Mouse (Mus musculus) C2C12 (cell line): ENCODE measurements around the gene Clasp2. TPM values are rescaled to one million over a fixed set of nuclear protein-coding genes. Genes with fewer than 3 reads are reported as not detected.

Experiments used
- H3K27me3 ChIP-seq: one replicate; pipeline ENCODE4 v1.6.1; 2011; ENCODE audit not compliant: control insufficient read depth, insufficient read depth, insufficient read length
- H3K36me3 ChIP-seq: one replicate; pipeline ENCODE4 v1.6.1; 2011; ENCODE audit not compliant: control insufficient read depth, insufficient read depth
- H3K4me3 ChIP-seq: one replicate; pipeline ENCODE4 v1.5.1; 2011; ENCODE audit warnings: mild to moderate bottlenecking, control low read depth; ENCODE audit not compliant: poor library complexity, insufficient read depth, severe bottlenecking
- H3K79me2 ChIP-seq: one replicate; pipeline ENCODE4 v1.6.1; 2011; ENCODE audit not compliant: control insufficient read depth, insufficient read depth
- H3K79me3 ChIP-seq: one replicate; pipeline ENCODE4 v1.6.1; 2011; ENCODE audit warnings: low read depth, control low read depth
- H3ac ChIP-seq: one replicate; pipeline ENCODE3; 2011; ENCODE audit warnings: low read depth; ENCODE audit not compliant: control insufficient read depth, insufficient read length
- CEBPB ChIP-seq: IDR thresholded peaks from one replicate; pipeline ENCODE4 v1.6.1; 2011; ENCODE audit warnings: low read depth, mild to moderate bottlenecking, control low read depth, moderate library complexity
- CTCF ChIP-seq: IDR thresholded peaks from one replicate; pipeline ENCODE4 v1.5.1; 2011; ENCODE audit not compliant: control insufficient read depth, insufficient read depth, insufficient read length
- FOSL1 ChIP-seq: IDR thresholded peaks from one replicate; pipeline ENCODE4 v1.8.0; 2011; ENCODE audit warnings: mild to moderate bottlenecking, low read length; ENCODE audit not compliant: poor library complexity, insufficient read depth, severe bottlenecking
- MAX ChIP-seq: IDR thresholded peaks from one replicate; pipeline ENCODE4 v1.6.1; 2011; ENCODE audit warnings: mild to moderate bottlenecking, control low read depth
- MYOD1 ChIP-seq: IDR thresholded peaks from one replicate; pipeline ENCODE4 v1.6.1; 2011; ENCODE audit warnings: low read depth; ENCODE audit not compliant: control insufficient read depth, insufficient read length
- MYOG ChIP-seq: IDR thresholded peaks from one replicate; pipeline ENCODE4 v1.6.1; 2011; ENCODE audit not compliant: control insufficient read depth, insufficient read length; ENCODE audit errors: extremely low read depth
- USF1 ChIP-seq: IDR thresholded peaks from one replicate; pipeline ENCODE4 v1.6.1; 2011; ENCODE audit warnings: low read depth, mild to moderate bottlenecking, control low read depth, moderate library complexity
- polyA plus RNA-seq: library from polyadenylated mRNA; unstranded; fragments of >200 nt; fragmentation: generic; extraction: Trizol; gene quantifications from one replicate; pipeline ENCODE4 v1.2.1, GENCODE M21; 2012; ENCODE audit warnings: missing spikeins

Gene Clasp2
- polyA plus RNA-seq, 1 experiment, result 8.8 TPM

- TF ChIP-seq MYOD1, result no peak
- no peak for TF ChIP-seq MYOG
- no peak for TF ChIP-seq USF1
- no peak for TF ChIP-seq CTCF
- no peak for TF ChIP-seq CEBPB
- no peak for TF ChIP-seq FOSL1
- TF ChIP-seq MAX, result no peak
- H3ac ChIP-seq, result peak overlapping the region; percentile 57
- H3K4me3 ChIP-seq, result peak overlapping the region; percentile 63
- H3K36me3 ChIP-seq, result no peaks in the 10 kb centered on the region
- H3K27me3 ChIP-seq, result no peaks in the 10 kb centered on the region
- peaks cover 65% of the 10 kb centered on the region for H3K79me2 ChIP-seq
- peaks cover 39% of the 10 kb centered on the region for H3K79me3 ChIP-seq
Observed at GRCm38 (mm10) chr9:113742361-113742794, 1.1 kb downstream of the Clasp2 start.

- Histone ChIP-seq H3ac (no peak overlapping the region), H3K36me3 (no peaks in the 10 kb centered on the region), H3K79me2 (peaks cover 74% of the 10 kb centered on the region), H3K79me3 (peaks cover 46% of the 10 kb centered on the region), H3K27me3 (no peaks in the 10 kb centered on the region), H3K4me3 (no peak overlapping the region)
- TF ChIP-seq MYOD1 (no peak), MYOG (no peak), MAX (no peak), FOSL1 (no peak), CEBPB (no peak), CTCF (no peak), USF1 (no peak)
Observed at GRCm38 (mm10) chr9:113743291-113743690, 2.0 kb downstream of the Clasp2 start.

GRCm38 (mm10) chr9:113749356-113749755 lies 8.1 kb downstream of the Clasp2 start:
- H3K79me2 ChIP-seq, result peaks cover 96% of the 10 kb centered on the region

DNA sequence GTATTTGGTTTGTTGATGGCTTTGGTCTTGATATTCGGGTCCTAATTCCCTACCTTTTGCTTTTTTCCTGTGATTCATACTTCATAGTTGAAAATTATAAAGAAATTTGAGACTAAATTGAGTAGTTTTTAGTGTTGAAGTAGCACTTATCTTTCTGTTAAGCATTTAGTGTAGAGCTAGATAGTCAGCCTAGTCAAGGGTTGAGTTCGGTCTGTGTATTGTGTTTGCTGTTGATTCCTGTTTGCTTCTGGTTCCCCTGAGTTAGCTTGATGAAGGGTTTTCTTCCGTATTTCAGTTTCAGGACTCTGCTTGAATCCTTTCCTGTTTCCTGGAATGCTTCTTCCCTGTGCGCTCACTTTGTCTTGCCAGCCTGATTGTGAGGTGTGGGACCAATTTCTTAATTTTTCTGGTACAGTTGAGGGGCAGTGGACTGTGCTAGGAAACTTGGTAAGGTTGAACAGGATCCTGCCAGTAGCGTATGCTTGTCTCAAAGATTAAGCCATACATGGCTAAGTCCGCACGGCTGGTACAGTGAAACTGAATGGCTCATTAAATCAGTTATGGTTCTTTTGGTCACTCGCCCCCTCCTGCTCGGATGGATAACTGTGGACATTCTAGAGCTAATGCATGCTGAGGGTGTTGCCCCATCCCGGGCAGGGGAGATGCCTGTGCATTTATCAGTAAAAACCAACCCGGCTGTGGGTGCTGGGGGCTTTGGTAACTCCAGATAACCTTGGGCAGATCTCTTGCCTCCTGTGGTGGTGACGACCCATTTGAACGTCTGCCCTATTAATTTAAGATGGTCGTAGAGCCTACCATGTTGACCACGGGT lies 14.8 kb downstream of the Clasp2 start:
- Histone ChIP-seq H3K79me3 (peaks cover 49% of the 10 kb centered on the region), H3K4me3 (no peak overlapping the region), H3ac (no peak overlapping the region), H3K79me2 (peaks cover 56% of the 10 kb centered on the region), H3K27me3 (no peaks in the 10 kb centered on the region), H3K36me3 (no peaks in the 10 kb centered on the region)
- TF ChIP-seq MYOG, result no peak
- no peak for TF ChIP-seq USF1
- TF ChIP-seq CEBPB, result no peak

More at GRCm38 (mm10) chr9:113749356-113749755, 8.1 kb downstream of the Clasp2 start:
- H3K79me3 ChIP-seq, result peaks cover 48% of the 10 kb centered on the region
- TF ChIP-seq MAX, result no peak
- no peak for TF ChIP-seq CTCF
- TF ChIP-seq MYOG, result no peak
- TF ChIP-seq CEBPB, result no peak
- TF ChIP-seq MYOD1, result no peak
- no peak for TF ChIP-seq USF1
- no peak for TF ChIP-seq FOSL1
- no peak overlapping the region for H3ac ChIP-seq
- no peak overlapping the region for H3K4me3 ChIP-seq
- H3K36me3 ChIP-seq, result peaks cover 5% of the 10 kb centered on the region
- no peaks in the 10 kb centered on the region for H3K27me3 ChIP-seq

GRCm38 (mm10) chr9:113758472-113758871 lies 17.2 kb downstream of the Clasp2 start:
- Histone ChIP-seq H3K27me3 (no peaks in the 10 kb centered on the region), H3K79me3 (peaks cover 31% of the 10 kb centered on the region), H3ac (no peak overlapping the region), H3K79me2 (peaks cover 34% of the 10 kb centered on the region), H3K4me3 (no peak overlapping the region), H3K36me3 (peaks cover 3% of the 10 kb centered on the region)
- no peak for TF ChIP-seq CTCF

DNA sequence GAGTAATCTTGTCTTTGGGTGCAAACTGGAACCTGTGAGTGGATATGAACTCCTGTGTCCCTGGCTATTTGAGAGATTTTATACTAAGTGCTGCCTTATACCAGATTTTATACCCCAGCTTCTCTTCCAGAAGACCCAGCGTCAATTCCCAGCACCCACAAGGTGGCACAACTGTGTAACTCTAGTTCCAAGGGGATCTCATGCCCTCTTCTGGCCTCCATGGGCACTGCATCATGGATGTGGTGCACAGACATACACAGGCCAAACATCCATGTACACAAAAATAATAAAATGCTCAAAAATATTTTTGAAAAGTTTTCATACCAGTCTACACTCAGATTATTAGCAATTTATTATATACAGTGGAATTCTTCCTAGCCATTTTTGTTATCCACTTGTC lies 18.4 kb downstream of the Clasp2 start:
- Histone ChIP-seq H3K36me3 (peaks cover 3% of the 10 kb centered on the region), H3K79me2 (peaks cover 21% of the 10 kb centered on the region), H3ac (no peak overlapping the region), H3K27me3 (no peaks in the 10 kb centered on the region), H3K79me3 (peaks cover 22% of the 10 kb centered on the region), H3K4me3 (no peak overlapping the region)
- no peak for TF ChIP-seq CTCF
- no peak for TF ChIP-seq MYOD1
- TF ChIP-seq MAX, result no peak
- TF ChIP-seq USF1, result no peak
